Mouse (Mus musculus) thymus, adult 2 months (tissue): ENCODE measurements around the gene Hoxa5. TPM values are rescaled to one million over a fixed set of nuclear protein-coding genes. Genes with fewer than 3 reads are reported as not detected.

Experiments used
- DNase-seq: peaks from one replicate; pipeline ENCODE4 v3.0.0; 2021
- H3K27ac ChIP-seq: fragments of 200-500 bp; 2 replicates; pipeline ENCODE4 v1.5.1; 2012; ENCODE audit warnings: low read length, control low read depth; ENCODE audit not compliant: control insufficient read depth, insufficient read depth
- H3K27me3 ChIP-seq: fragments of 200-500 bp; 2 replicates; pipeline ENCODE4 v1.6.1; 2012; ENCODE audit warnings: mild to moderate bottlenecking, low read length, moderate library complexity, mixed read lengths; ENCODE audit not compliant: control insufficient read depth, insufficient read depth
- H3K36me3 ChIP-seq: fragments of 200-500 bp; 2 replicates; pipeline ENCODE4 v1.6.1; 2012; ENCODE audit warnings: mild to moderate bottlenecking, low read length, moderate library complexity; ENCODE audit not compliant: control insufficient read depth, insufficient read depth
- H3K4me1 ChIP-seq: fragments of 200-500 bp; replicated peaks from 2 replicates; pipeline ENCODE4 v1.6.1; 2012; ENCODE audit warnings: low read length; ENCODE audit not compliant: control insufficient read depth, insufficient read depth
- H3K4me3 ChIP-seq: fragments of 200-500 bp; 2 replicates; pipeline ENCODE4 v1.5.1; 2012; ENCODE audit warnings: mild to moderate bottlenecking, low read length, control low read depth, moderate library complexity; ENCODE audit not compliant: control insufficient read depth, insufficient read depth
- CTCF ChIP-seq: fragments of 200-500 bp; IDR thresholded peaks from 2 replicates; pipeline ENCODE4 v1.5.1; 2012; ENCODE audit warnings: mild to moderate bottlenecking, control low read depth, low read length, moderate library complexity, borderline replicate concordance; ENCODE audit not compliant: control insufficient read depth, poor library complexity, insufficient read depth; ENCODE audit errors: extremely low read depth
- POLR2A ChIP-seq: fragments of 200-500 bp; IDR thresholded peaks from 2 replicates; pipeline ENCODE4 v1.6.1; 2012; ENCODE audit warnings: mild to moderate bottlenecking, low read length, control low read depth, moderate library complexity; ENCODE audit not compliant: control insufficient read depth, poor library complexity, insufficient read depth; ENCODE audit errors: extremely low read depth
- WGBS: fragments of 180-500 bp; shearing (Covaris S2); methylation state at CpG from one replicate; pipeline ENCODE4 v1.1.7; 2018; 5-methylcytosine and 5-hydroxymethylcytosine counted together
- polyA plus RNA-seq: library from polyadenylated mRNA; depleted of rRNA; stranded (reverse); fragments of >200 nt; gene quantifications from 2 replicates; pipeline ENCODE4 v1.2.3, GENCODE M21; 2012

The Hoxa5 gene
- polyA plus RNA-seq, 1 experiment: 1.1 TPM

GRCm38 (mm10) chr6:52160511-52161335 is 43.7 kb downstream of the Hoxa5 start:
- no peak for TF ChIP-seq POLR2A
- TF ChIP-seq CTCF: no peak
- Histone ChIP-seq H3K4me1 (peaks cover 2% of the 10 kb centered on the region; the same call in 1 of the 2 replicates), H3K27me3 (peaks cover 12% of the 10 kb centered on the region), H3K36me3 (no peaks in the 10 kb centered on the region), H3K4me3 (no peak overlapping the region), H3K27ac (no peak overlapping the region)
- no peak for DNase-seq
- WGBS: 43% methylated on average over 30 of the region's 30 CpGs

DNA sequence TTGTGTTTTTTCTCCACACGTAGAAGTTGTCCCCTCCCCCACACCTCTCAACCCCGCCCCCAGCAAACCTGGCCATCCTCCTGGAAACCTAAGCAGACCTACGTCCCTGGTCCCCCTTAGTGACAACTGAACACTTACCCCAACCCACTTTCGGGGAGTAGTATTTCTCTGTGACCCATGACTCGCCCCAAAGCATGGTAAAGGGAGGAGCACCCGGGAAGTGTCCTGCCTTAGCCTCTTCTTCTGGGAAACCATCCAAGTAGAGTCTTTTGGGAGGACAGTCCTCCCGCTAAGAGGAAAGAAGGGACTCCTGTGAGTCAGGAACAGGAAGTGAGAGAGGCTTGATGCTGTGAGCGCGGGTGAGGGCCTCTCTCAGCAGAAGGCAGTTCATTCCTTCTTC is 44.4 kb downstream of the Hoxa5 start:
- H3K4me1 ChIP-seq: peaks cover 2% of the 10 kb centered on the region; the same call in 1 of the 2 replicates
- no peak overlapping the region for H3K27ac ChIP-seq
- H3K36me3 ChIP-seq: no peaks in the 10 kb centered on the region
- TF ChIP-seq CTCF (no peak), POLR2A (no peak)
- 25% methylated on average over 9 of the region's 9 CpGs for WGBS
- H3K4me3 ChIP-seq: no peak overlapping the region
- peaks cover 12% of the 10 kb centered on the region for H3K27me3 ChIP-seq
- no peak for DNase-seq

GRCm38 (mm10) chr6:52159164-52159761 is 45.1 kb downstream of the Hoxa5 start:
- Histone ChIP-seq H3K4me1 (peaks cover 2% of the 10 kb centered on the region; the same call in 1 of the 2 replicates), H3K27me3 (peaks cover 12% of the 10 kb centered on the region), H3K4me3 (peak overlapping the region; percentile 42; the same call in 1 of the 2 replicates), H3K27ac (no peak overlapping the region; the same call in 1 of the 2 replicates), H3K36me3 (no peaks in the 10 kb centered on the region)
- TF ChIP-seq CTCF (no peak), POLR2A (no peak)
- DNase-seq: no peak
- WGBS: 60% methylated on average over 12 of the region's 12 CpGs

DNA sequence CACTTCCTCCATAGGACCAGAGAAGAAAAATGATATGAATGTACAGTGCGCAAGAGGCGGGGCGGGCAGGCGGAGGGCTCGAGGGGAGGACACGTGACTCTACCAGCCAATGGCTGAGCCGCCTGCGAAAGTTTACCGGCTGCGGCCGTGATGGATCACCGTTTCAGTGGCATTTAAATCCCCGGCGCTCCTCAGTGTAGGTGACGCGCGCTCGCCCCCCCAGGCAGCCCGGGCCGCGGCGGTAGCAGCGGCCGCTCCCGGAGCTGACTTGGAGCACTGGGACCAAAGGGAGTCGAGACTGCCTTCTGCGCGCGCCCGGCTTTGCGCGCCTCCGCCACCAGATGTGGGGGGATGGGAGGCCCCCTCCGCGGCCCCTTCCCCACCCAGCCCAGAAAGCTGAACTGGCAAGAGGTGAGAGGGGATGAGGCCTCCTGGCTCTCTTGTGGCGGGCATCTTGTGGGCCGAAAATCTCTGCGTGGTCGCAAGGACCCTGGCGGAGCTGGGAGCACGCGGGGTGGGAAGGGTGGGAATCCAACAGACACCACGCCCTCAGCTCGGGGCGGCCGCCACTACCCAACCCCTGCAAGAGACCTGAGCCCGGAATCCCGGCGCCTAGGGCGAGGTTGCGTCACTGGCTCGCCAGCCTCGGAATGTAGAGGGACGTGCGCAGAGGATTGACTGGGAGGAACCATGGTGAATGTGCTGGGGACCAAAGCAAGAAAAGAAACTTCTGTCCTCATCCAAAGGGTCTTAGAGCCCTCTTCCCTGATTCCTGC is 45.9 kb downstream of the Hoxa5 start, which contains the start of gene Hoxa1:
Hoxa1 (minus strand) TSS at position 42 of the 776 bp plus-strand sequence.
- 1% methylated on average over 55 of the region's 55 CpGs for WGBS
- no peak within 1 kb of the TSS; the same call in 1 of the 2 replicates for H3K27ac ChIP-seq
- peaks cover 12% of the 10 kb centered on the region; the same call in 1 of the 2 replicates for H3K27me3 ChIP-seq
- DNase-seq: peak; percentile 66
- peaks cover 2% of the 10 kb centered on the region; the same call in 1 of the 2 replicates for H3K4me1 ChIP-seq
- TF ChIP-seq CTCF: no peak
- TF ChIP-seq POLR2A: 0 out of 2 replicates have a peak, but pooled peaks have one; percentile 15
- H3K36me3 ChIP-seq: no peaks in the 10 kb centered on the region
- peak within 1 kb of the TSS; percentile 42 for H3K4me3 ChIP-seq

DNA sequence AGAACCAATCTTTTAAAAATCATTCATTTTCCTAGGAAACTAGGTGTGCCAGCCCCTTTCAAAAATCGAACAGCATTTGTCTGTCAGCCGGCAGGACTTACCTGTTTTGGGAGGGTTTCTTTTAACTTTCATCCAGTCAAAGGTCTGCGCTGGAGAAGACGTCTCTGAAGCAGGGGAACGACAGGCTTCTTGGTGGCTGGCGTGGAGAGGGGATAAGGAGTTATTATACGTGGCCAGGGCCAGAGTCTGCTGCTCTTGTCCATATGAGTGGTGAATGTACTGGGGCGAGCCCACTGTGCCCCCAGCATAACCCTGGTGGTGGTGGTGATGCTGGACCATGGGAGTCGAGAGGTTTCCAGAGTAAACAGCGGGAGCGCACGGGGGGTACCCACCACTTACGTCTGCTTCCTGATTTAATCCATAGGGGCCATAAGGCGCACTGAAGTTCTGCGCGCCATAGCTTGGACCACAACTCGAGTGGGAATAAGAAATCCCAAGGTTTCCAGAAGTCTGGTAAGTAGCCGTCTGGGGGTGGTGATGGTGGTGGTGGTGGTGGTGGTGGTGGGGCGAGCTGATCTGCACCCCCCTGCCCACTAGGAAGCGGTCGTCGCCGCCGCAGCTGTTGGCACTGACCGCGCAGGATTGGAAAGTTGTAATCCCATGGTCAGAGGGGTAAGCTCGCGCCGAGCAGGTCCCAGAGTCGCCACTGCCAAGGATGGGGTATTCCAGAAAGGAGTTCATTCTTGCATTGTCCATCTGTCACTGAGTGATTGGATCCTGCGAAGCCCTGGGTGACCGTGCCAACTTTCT is 46.7 kb downstream of the Hoxa5 start:
- no peak for TF ChIP-seq POLR2A
- TF ChIP-seq CTCF: no peak
- Histone ChIP-seq H3K4me1 (peaks cover 2% of the 10 kb centered on the region; the same call in 1 of the 2 replicates), H3K36me3 (no peaks in the 10 kb centered on the region), H3K27ac (no peak overlapping the region), H3K27me3 (peaks cover 13% of the 10 kb centered on the region; the same call in 1 of the 2 replicates), H3K4me3 (peak overlapping the region; percentile 42)
- DNase-seq: no peak
- WGBS: 7% methylated on average over 32 of the region's 32 CpGs
